Mouse (Mus musculus): ENCODE measurements at regions not wholly inside any gene's neighbourhood (a gene's known extent, or its start where the extent isn't known, plus 50 kb on each side); places are given as distances from the start of the nearest gene placed in this dataset.
"Not testable (repeated sequence)": the region's sequence is repeated elsewhere in the genome, so short reads cannot be mapped to it uniquely, and the experiment has no call there.

DNA sequence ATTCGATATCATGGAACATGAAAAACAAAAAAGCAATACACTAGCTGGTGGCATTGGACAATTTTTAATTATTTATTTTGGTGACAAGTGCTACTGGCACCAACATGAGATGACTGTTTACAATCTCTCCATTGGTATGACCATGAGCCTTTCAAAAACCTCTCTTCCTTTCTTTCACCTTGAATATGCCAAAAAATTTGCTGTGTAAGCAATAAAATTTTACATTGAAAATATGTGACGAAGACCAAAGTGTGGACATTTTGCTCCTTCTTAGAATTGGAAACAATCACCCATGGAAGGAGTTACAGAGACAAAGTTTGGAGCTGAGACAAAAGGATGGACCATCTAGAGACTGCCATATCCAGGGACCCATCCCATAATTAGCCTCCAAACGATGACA is 83.4 kb upstream of the Gm49339 start:
- 100% methylated on average over 2 of the region's 3 CpGs for WGBS (ENCODE audit: missing documents)
- H3K27ac ChIP-seq; H3K79me2 ChIP-seq (ENCODE audit: inconsistent target); H3K36me3 ChIP-seq (ENCODE audit: inconsistent target); H3K4me3 ChIP-seq (ENCODE audit: inconsistent target): not testable (repeated sequence)

DNA sequence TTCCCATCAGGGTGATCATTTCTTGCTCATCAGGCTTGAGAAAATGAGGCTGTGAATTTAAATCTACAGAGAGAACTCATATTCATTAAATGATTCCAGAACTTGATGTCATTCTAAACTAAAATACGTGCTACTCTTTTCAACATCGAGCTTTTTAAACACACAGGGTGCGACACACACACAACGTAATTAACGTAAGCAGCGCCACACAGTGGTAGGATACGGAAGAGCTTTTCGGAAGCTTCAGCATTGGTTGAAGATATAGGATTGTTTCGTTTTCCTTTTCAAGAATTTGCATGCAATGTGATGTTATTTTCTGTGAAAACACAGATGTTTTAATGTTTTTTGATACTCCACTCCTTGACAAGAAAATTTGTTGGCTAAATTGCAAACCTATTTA is 75.3 kb upstream of the Gm49339 start:
- H3K4me3 ChIP-seq (ENCODE audit: inconsistent target), result no peak overlapping the region
- H3K36me3 ChIP-seq (ENCODE audit: inconsistent target), result no peaks in the 10 kb centered on the region

DNA sequence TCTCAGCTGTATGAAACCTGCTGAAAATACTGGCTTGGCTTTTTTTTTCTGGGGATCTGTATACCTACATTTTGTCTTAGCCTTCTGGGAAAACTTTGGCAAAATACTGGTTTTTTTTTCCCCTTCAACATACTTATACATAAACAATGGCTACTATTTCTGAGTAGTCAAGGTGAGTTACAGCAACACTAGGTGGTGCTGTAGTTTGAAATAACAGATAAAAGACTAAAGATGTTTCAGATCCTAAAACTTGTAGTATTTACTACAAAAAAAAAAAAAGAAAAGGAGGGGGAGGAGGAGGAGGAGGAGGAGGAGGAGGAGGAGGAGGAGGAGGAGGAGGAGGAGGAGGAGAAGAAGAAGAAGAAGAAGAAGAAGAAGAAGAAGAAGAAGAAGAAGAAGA is 67.6 kb upstream of the Gm49339 start:
- H3K36me3 ChIP-seq (ENCODE audit: inconsistent target), result no peaks in the 10 kb centered on the region

More for the DNA sequence above, 75.3 kb upstream of the Gm49339 start:
- Histone ChIP-seq H3K79me2 (ENCODE audit: inconsistent target) (no peaks in the 10 kb centered on the region), H3K27ac (no peak overlapping the region)
- WGBS (ENCODE audit: missing documents), result 6% methylated on average over 9 of the region's 9 CpGs

DNA sequence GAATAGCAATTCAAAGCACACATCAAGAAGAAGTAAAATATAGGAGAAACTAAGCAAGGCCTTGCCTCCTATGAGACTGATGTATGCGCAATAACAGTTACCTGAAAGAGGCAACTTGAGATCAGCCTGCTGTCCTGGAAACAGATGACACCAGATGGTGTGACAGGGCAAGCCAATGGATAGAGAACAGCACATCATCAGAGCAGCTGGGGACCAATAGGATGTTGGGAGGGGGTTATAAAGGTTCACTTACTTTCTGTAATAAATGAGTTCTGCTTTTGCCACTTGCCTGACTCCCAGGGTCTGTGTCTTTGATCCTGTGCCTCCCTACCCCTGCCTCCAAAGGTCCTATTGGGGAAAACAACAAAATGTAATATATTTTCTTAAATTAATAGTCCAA is 65.9 kb upstream of the Gm49339 start:
- WGBS (ENCODE audit: missing documents), result 100% methylated on average over 1 of the region's 1 CpGs
- H3K36me3 ChIP-seq (ENCODE audit: inconsistent target), result no peaks in the 10 kb centered on the region

More for the DNA sequence above, 67.6 kb upstream of the Gm49339 start:
- H3K79me2 ChIP-seq (ENCODE audit: inconsistent target), result no peaks in the 10 kb centered on the region
- no peak overlapping the region for H3K4me3 ChIP-seq (ENCODE audit: inconsistent target)
- no peak overlapping the region for H3K27ac ChIP-seq

DNA sequence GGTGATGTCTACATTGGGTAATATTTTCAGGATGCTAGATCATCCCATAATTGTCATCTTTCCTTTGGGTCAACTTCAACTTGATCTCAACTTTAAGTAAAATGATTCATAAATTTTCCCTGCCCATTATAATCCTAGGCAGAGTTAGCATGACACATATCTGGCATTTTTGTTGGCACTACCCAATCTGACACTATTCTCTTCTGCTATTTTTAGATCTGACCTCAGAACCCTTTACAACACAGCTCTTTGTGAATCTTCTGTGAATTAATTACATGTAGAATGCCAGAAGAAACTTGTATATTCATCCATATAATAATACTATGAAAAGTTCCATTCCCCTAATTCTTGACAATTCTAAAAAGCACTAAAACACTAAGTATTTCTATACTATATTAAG is 63.7 kb upstream of the Gm49339 start:
- Histone ChIP-seq H3K27ac (no peak overlapping the region), H3K79me2 (ENCODE audit: inconsistent target) (no peaks in the 10 kb centered on the region), H3K36me3 (ENCODE audit: inconsistent target) (no peaks in the 10 kb centered on the region), H3K4me3 (ENCODE audit: inconsistent target) (no peak overlapping the region)

More for the DNA sequence above, 65.9 kb upstream of the Gm49339 start:
- Histone ChIP-seq H3K4me3 (ENCODE audit: inconsistent target) (no peak overlapping the region), H3K79me2 (ENCODE audit: inconsistent target) (no peaks in the 10 kb centered on the region), H3K27ac (no peak overlapping the region)

DNA sequence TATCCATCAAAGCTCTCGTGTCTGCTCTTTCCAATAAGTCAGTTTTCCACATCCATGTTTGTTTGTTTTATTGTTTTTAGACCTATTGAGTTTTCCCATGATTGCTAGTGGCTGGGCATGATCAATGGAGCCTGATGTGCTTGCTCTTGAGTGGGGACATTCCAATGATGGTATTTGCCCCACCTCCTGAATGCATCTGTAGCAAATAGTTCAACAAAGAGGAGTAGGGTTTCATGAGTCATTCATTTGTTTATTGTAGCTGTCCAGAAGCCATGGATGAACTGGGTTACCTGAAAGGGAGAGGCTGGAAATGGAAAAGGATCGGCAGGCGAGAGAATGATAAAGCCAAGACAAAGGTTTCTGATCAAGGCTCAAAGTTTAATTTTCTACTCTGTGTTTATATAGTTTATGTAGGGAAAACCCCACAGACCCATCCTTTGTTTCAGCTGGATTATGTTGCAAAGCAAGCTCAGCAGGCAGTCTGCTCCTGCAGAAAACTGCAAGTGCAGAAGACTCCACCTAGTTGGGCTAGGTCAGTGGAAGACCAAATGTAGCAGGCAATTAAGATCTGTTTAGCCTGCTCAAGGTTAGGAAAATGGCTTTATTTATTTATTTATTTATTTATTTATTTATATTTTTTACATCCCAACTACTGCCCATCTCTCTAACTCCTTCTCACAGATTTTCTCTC is 63.0 kb upstream of the Gm49339 start:
- Histone ChIP-seq H3K27ac (no peak overlapping the region), H3K36me3 (ENCODE audit: inconsistent target) (no peaks in the 10 kb centered on the region), H3K79me2 (ENCODE audit: inconsistent target) (no peaks in the 10 kb centered on the region), H3K4me3 (ENCODE audit: inconsistent target) (no peak overlapping the region)
- WGBS (ENCODE audit: missing documents), result 89% methylated on average over 3 of the region's 3 CpGs

DNA sequence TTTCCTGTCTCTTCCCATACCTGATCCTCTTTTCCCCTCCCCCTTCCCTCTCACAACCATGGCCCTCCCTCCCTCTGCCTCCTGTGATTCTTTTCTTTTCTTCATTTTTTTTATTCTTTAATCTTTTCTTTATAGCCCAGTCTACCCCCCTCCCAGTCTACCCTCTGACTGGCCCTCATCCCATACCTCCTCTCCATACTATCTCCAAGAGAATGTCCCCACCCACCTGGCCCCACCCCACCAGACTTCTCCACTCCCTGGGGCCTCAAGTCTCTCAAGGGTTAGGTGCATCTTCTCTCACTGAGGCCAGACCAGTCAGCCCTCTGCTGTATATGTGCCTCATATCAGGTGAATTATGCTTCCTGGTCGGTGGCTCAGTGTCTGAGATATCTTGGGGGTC is 61.9 kb upstream of the Gm49339 start:
- 75% methylated on average over 1 of the region's 1 CpGs for WGBS (ENCODE audit: missing documents)
- Histone ChIP-seq H3K27ac (no peak overlapping the region), H3K36me3 (ENCODE audit: inconsistent target) (no peaks in the 10 kb centered on the region), H3K79me2 (ENCODE audit: inconsistent target) (no peaks in the 10 kb centered on the region), H3K4me3 (ENCODE audit: inconsistent target) (no peak overlapping the region)

DNA sequence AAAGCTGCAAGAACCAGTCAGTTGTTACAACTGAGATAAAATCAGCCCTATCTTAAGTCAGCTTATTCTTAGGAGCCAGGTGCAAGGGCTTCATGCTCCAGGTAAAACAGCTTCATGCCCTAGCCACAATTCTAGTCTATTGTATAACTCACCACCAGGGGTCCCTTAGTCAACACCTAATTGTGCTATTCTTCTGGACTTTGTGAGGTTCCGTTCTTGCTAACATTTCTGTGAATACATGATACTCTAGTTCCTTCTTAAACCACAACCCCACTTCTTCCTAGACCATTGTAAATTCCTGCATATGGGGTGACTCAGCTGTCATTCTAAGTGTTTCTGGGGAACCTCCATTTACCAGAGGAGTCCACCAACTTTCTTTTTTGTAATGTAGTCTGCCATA is 57.9 kb upstream of the Gm49339 start:
- Histone ChIP-seq H3K36me3 (ENCODE audit: inconsistent target) (no peaks in the 10 kb centered on the region), H3K4me3 (ENCODE audit: inconsistent target) (no peak overlapping the region), H3K79me2 (ENCODE audit: inconsistent target) (no peaks in the 10 kb centered on the region), H3K27ac (peak overlapping the region; percentile 62)
- 0% methylated on average over 1 of the region's 1 CpGs for WGBS (ENCODE audit: missing documents)
